Mouse (Mus musculus) liver, embryonic 12.5 days (tissue): ENCODE measurements around the gene Wdfy4. TPM values are rescaled to one million over a fixed set of nuclear protein-coding genes. Genes with fewer than 3 reads are reported as not detected.

ENCODE experiments used
- ATAC-seq: fragments of 200-750 bp; cut with Nextera tagmentation; 2 replicates; pipeline ENCODE4 v1.8.0; 2017; ENCODE audit warnings: moderate number of reproducible peaks, mild to moderate bottlenecking, moderate library complexity
- H3K27ac ChIP-seq: fragments of 300-500 bp; sonication (generic); 2 replicates; pipeline ENCODE4 v1.5.1; 2016; ENCODE audit warnings: mild to moderate bottlenecking
- H3K27me3 ChIP-seq: fragments of 300-500 bp; sonication (generic); replicated peaks from 2 replicates; pipeline ENCODE4 v1.6.1; 2016; ENCODE audit warnings: mild to moderate bottlenecking, moderate library complexity
- H3K36me3 ChIP-seq: fragments of 300-500 bp; sonication (generic); 2 replicates; pipeline ENCODE4 v1.6.1; 2016; ENCODE audit warnings: mild to moderate bottlenecking, moderate library complexity
- H3K4me1 ChIP-seq: fragments of 300-500 bp; sonication (generic); 2 replicates; pipeline ENCODE4 v1.6.1; 2016
- H3K4me2 ChIP-seq: fragments of 300-500 bp; sonication (generic); 2 replicates; pipeline ENCODE4 v1.6.1; 2016; ENCODE audit warnings: mild to moderate bottlenecking, moderate library complexity
- H3K4me3 ChIP-seq: fragments of 300-500 bp; sonication (generic); 2 replicates; pipeline ENCODE4 v1.5.1; 2016; ENCODE audit warnings: mild to moderate bottlenecking, moderate library complexity
- H3K9ac ChIP-seq: fragments of 300-500 bp; sonication (generic); 2 replicates; pipeline ENCODE4 v1.6.1; 2016; ENCODE audit warnings: mild to moderate bottlenecking, moderate library complexity
- H3K9me3 ChIP-seq: fragments of 300-500 bp; sonication (generic); replicated peaks from 2 replicates; pipeline ENCODE4 v1.6.1; 2016; ENCODE audit warnings: mild to moderate bottlenecking, moderate library complexity
- WGBS: fragments of 180-500 bp; shearing (Covaris S2); methylation state at CpG from one replicate; pipeline ENCODE4 v1.1.7; 2016; ENCODE audit not compliant: insufficient replicate concordance; 5-methylcytosine and 5-hydroxymethylcytosine counted together
- polyA plus RNA-seq: library from polyadenylated mRNA; unstranded; fragments of >200 nt; fragmentation: Nextera tagmentation; extraction: Ambion mirVana; gene quantifications from 2 replicates; pipeline ENCODE4 v1.2.1, GENCODE M21; 2016

Gene Wdfy4
- polyA plus RNA-seq, 1 experiment from 2014 or later, result 2.1 TPM

DNA sequence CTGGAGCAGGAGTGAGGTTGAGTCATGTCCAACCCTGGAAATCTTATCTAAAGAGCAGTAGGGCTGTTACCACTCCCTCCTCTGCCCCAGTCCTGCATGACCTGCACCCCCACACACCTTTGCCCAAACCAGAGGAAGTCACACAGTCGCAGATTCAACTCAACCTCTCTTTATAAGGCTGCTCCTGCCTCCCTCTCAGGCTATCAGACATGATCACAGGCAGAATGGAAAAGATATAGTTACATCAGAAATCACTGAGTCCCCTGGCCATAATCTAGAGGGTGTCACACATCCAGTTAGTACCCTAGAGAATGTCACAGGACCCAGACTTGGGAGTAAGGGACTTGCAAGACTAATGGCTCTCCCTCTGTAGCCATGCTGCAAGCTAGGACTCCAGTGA, 68.7 kb downstream of the Wdfy4 start:
- no peak overlapping the region for H3K27ac ChIP-seq
- no peak overlapping the region for H3K9ac ChIP-seq
- H3K4me2 ChIP-seq, result no peak overlapping the region
- H3K4me1 ChIP-seq, result no peaks in the 10 kb centered on the region
- no peaks in the 10 kb centered on the region for H3K36me3 ChIP-seq
- H3K9me3 ChIP-seq, result no peaks in the 10 kb centered on the region
- no peak overlapping the region for H3K4me3 ChIP-seq
- WGBS, result 42% methylated on average over 1 of the region's 1 CpGs
- H3K27me3 ChIP-seq, result no peaks in the 10 kb centered on the region
- no peak for ATAC-seq

DNA sequence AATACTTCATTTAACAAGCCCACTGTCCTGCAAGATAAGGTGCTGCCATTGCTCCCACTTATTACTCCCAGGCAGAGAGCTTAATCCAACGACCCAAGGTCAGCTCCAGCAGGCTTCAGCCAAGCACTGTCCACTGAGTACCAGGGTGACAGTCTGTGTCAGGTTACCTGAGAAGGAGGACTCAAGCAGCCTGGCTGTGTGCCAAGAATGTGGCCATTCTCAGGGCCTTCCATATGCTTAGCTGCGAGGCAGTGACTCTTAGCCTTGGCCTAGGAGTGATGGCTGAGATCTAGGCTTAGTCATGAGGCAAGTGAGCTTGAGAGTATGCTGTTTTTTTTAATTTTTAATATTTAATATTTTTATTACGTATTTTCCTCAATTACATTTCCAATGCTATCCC, 80.5 kb downstream of the Wdfy4 start:
- no peaks in the 10 kb centered on the region for H3K9me3 ChIP-seq
- H3K4me3 ChIP-seq, result no peak overlapping the region
- H3K27ac ChIP-seq, result no peak overlapping the region
- H3K9ac ChIP-seq, result no peak overlapping the region
- no peak overlapping the region for H3K4me2 ChIP-seq
- H3K36me3 ChIP-seq, result no peaks in the 10 kb centered on the region
- H3K27me3 ChIP-seq, result no peaks in the 10 kb centered on the region
- 73% methylated on average over 3 of the region's 3 CpGs for WGBS
- ATAC-seq, result no peak
- peaks cover 4% of the 10 kb centered on the region; the same call in 1 of the 2 replicates for H3K4me1 ChIP-seq

DNA sequence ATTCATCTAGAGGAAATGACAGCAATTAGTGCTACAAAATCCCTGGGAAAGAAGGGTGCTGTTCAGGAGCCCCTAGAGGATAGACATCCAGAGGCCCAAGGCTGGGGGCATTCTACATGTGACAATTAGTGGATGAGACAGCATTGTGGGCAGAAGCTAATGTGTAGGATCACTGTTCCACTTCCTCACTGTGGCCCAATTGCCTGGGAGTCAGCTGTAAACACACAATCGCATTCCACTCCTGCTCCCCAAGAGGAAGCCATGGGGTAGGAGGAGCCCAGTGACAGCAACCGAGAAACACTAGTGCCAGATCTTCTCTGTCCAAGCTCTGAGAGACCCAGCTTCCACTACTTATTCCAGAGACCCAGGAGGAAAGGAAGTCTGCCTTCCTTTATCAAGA, 83.7 kb downstream of the Wdfy4 start:
- Histone ChIP-seq H3K36me3 (no peaks in the 10 kb centered on the region), H3K4me1 (peaks cover 4% of the 10 kb centered on the region; the same call in 1 of the 2 replicates), H3K4me3 (no peak overlapping the region), H3K9ac (no peak overlapping the region), H3K27me3 (no peaks in the 10 kb centered on the region), H3K27ac (no peak overlapping the region), H3K9me3 (no peaks in the 10 kb centered on the region), H3K4me2 (no peak overlapping the region)
- WGBS, result 30% methylated on average over 2 of the region's 2 CpGs
- no peak for ATAC-seq

DNA sequence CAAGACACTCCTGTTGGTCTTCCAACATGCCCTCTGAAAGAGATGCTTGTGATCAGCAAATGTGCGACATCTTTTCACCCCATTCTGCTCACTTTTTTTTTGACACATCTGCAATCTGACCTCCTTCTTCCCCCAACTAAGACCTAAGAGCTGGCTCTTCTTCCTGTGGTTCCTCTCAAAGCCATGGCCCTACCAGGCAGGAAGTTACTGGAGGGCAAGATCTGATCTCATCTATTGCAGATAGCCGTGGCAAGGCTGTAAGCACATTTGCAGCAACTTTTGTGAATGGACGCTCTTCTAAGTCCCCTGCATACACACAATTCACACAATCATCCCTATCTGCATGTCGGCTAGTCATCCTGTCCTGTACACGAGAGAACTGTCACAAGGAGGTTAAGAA, 85.4 kb downstream of the Wdfy4 start:
- H3K4me3 ChIP-seq, result no peak overlapping the region
- H3K4me1 ChIP-seq, result peaks cover 4% of the 10 kb centered on the region; the same call in 1 of the 2 replicates
- H3K4me2 ChIP-seq, result no peak overlapping the region
- H3K9me3 ChIP-seq, result no peaks in the 10 kb centered on the region
- WGBS, result 33% methylated on average over 5 of the region's 5 CpGs
- H3K27ac ChIP-seq, result no peak overlapping the region
- H3K9ac ChIP-seq, result no peak overlapping the region
- ATAC-seq, result no peak
- H3K27me3 ChIP-seq, result no peaks in the 10 kb centered on the region
- H3K36me3 ChIP-seq, result no peaks in the 10 kb centered on the region

DNA sequence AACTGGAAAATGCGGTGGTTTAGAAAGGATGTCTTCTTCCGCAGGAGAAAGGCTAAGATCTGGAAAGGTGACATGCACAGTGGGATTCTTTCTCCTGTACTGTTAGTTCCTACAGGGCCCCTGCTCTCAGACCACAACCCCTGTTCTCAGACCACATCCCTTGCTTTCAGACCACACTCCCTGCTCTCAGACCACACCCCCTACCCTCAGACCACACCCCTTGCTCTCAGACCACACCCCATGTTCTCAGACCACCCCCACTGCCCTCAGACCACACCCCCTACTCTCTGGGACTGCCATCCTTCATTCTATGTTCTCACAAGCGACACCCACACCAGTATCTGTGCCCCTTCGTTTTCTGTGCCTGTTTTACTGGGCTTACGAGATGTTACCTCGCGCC, 86.2 kb downstream of the Wdfy4 start:
- Histone ChIP-seq H3K4me2 (no peak overlapping the region), H3K27ac (no peak overlapping the region), H3K36me3 (no peaks in the 10 kb centered on the region), H3K4me1 (peaks cover 4% of the 10 kb centered on the region; the same call in 1 of the 2 replicates), H3K27me3 (no peaks in the 10 kb centered on the region), H3K9ac (no peak overlapping the region), H3K9me3 (no peaks in the 10 kb centered on the region), H3K4me3 (no peak overlapping the region)
- 38% methylated on average over 7 of the region's 7 CpGs for WGBS
- peak; percentile 49 for ATAC-seq

DNA sequence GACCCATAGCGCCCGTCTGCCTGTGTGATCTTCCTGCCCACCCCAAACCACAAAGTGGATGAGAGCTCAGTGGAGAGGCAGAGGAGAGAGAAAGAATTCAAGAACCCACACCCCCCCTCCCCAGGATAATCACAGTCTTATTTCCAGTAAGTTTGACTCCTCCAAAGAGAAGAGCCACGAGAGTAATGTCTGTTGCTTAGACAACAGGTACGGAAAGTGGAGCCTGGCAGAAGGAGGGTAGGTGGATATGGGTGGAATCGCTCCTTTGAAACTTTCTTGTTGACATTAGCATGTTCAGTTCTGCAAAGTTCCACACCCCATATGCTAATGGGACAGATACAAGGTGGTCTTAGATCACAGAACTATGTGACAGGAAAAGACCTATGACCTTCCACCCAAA, 88.8 kb downstream of the Wdfy4 start:
- Histone ChIP-seq H3K4me2 (no peak overlapping the region), H3K4me3 (no peak overlapping the region), H3K9ac (no peak overlapping the region), H3K27ac (no peak overlapping the region), H3K36me3 (no peaks in the 10 kb centered on the region), H3K27me3 (no peaks in the 10 kb centered on the region), H3K4me1 (peaks cover 4% of the 10 kb centered on the region; the same call in 1 of the 2 replicates), H3K9me3 (no peaks in the 10 kb centered on the region)
- ATAC-seq, result no peak
- WGBS, result 65% methylated on average over 5 of the region's 5 CpGs

DNA sequence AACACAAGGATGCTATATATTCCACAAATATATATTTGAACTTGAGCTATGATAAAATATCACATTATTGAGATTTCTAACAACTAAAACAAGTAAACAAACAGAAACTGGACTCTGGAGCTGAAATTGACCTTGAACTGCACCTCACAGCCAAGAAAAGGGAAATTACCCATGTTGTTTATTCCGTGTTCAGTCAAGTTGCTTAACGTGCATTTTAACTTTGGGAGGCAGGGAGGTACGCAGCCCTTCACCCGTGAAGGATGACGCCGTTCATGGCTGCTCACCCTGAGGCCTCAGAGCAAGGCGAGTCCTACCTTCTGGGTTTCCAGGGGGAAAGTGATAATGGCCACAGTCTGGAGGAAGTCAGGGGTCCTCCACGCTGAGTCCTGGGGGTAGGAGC, 102.0 kb downstream of the Wdfy4 start:
- no peak overlapping the region for H3K4me3 ChIP-seq
- 73% methylated on average over 8 of the region's 8 CpGs for WGBS
- no peak overlapping the region for H3K9ac ChIP-seq
- H3K4me2 ChIP-seq, result no peak overlapping the region
- H3K9me3 ChIP-seq, result no peaks in the 10 kb centered on the region
- H3K4me1 ChIP-seq, result no peaks in the 10 kb centered on the region
- H3K27ac ChIP-seq, result no peak overlapping the region
- H3K36me3 ChIP-seq, result no peaks in the 10 kb centered on the region
- H3K27me3 ChIP-seq, result no peaks in the 10 kb centered on the region
- ATAC-seq, result no peak

DNA sequence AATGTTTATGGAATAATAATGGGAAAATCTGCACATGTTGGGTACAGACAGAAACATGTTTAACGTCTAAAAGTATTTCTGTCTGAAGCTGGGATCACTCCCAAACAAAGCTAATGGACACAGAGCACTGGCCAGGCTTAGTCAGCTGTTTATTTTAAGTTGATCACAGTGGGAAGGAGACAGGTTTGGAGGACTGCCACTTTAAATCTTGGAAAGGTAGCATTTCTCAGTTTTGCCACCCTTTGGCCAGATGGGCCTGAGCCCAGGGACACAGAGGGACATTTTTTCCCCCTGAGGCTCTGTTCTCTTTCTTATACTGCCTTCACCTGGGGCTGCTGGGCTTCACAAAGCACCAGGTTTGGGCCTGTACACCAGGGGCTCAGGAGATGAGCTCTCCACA, 103.0 kb downstream of the Wdfy4 start:
- H3K36me3 ChIP-seq, result no peaks in the 10 kb centered on the region
- H3K4me1 ChIP-seq, result no peaks in the 10 kb centered on the region
- H3K27ac ChIP-seq, result no peak overlapping the region
- no peak overlapping the region for H3K4me3 ChIP-seq
- H3K9ac ChIP-seq, result no peak overlapping the region
- H3K9me3 ChIP-seq, result no peaks in the 10 kb centered on the region
- WGBS, result 60% methylated on average over 1 of the region's 1 CpGs
- no peak overlapping the region for H3K4me2 ChIP-seq
- ATAC-seq, result no peak
- H3K27me3 ChIP-seq, result no peaks in the 10 kb centered on the region

DNA sequence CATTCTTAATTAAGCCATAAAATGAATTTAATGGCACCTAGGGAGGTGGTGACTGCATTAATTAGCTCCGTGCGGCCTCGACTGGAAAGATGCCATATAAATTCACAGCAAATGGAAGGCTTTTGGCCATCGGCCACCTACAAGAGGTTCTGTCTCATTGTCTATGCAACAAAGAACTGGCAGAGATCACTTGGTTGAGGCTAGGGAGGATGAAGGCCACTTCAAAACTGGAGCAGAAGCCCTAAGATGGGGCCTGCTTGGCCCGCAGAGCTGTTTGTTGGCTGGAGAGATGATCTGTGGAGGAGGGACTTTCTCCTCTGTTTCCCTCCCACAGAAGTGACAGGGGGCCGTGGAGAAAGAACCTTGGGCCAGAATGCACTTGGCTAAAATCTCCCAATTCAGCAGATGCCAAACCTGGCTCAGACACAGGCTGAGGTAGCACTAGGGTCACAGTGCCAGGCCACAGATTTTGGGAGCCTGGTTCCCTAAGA, 103.9 kb downstream of the Wdfy4 start:
- Histone ChIP-seq H3K27me3 (no peaks in the 10 kb centered on the region), H3K4me1 (no peaks in the 10 kb centered on the region), H3K9ac (no peak overlapping the region), H3K36me3 (no peaks in the 10 kb centered on the region), H3K27ac (no peak overlapping the region), H3K4me3 (no peak overlapping the region), H3K4me2 (no peak overlapping the region), H3K9me3 (no peaks in the 10 kb centered on the region)
- WGBS, result 80% methylated on average over 6 of the region's 6 CpGs
- no peak for ATAC-seq

DNA sequence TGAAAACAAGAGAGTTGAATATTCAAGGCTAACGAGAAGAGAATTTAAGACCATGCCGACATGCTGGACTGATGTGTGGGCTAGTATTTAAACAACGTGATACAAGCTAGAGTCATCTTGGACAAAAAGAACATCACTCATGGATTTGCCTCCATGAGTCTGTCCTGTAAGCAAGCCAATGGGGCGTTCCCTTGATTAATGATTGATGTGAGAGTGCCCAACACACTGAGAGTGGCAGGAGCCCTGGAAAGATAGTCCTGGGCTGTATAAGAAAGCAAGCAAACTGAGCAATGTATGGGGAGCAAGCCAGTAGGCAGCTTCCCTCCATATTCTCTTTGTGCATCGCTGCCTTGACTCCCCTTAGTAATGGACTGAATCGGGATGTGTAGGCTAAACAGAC, 106.7 kb downstream of the Wdfy4 start:
- H3K9me3 ChIP-seq, result no peaks in the 10 kb centered on the region
- no peak overlapping the region for H3K27ac ChIP-seq
- no peaks in the 10 kb centered on the region for H3K36me3 ChIP-seq
- no peak for ATAC-seq
- H3K27me3 ChIP-seq, result no peaks in the 10 kb centered on the region
- WGBS, result 80% methylated on average over 6 of the region's 6 CpGs
- H3K4me3 ChIP-seq, result no peak overlapping the region
- H3K9ac ChIP-seq, result no peak overlapping the region
- no peaks in the 10 kb centered on the region for H3K4me1 ChIP-seq
- H3K4me2 ChIP-seq, result no peak overlapping the region

DNA sequence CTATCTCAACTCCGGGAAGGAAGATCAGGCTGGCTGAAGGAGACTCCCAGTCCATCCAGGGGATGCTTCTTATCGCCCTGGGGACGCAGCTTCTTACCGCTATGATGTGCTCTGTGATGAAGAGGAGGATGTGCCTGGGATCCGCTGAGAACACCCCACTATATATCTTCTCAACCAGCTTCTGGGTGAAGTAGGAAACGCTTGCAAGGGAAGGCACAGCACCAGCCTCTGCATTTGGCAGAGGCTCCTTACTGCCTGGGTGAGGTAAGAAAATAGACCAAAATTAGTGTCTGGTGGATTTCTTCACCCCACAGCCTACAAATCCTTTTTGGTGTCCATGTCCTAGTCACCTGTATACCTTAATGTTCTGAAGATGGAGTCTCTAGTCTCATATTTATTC, 107.2 kb downstream of the Wdfy4 start:
- 75% methylated on average over 6 of the region's 6 CpGs for WGBS
- no peak overlapping the region for H3K4me2 ChIP-seq
- H3K36me3 ChIP-seq, result no peaks in the 10 kb centered on the region
- H3K27me3 ChIP-seq, result no peaks in the 10 kb centered on the region
- H3K4me3 ChIP-seq, result no peak overlapping the region
- no peak for ATAC-seq
- H3K27ac ChIP-seq, result no peak overlapping the region
- H3K9ac ChIP-seq, result no peak overlapping the region
- no peaks in the 10 kb centered on the region for H3K4me1 ChIP-seq
- no peaks in the 10 kb centered on the region for H3K9me3 ChIP-seq

DNA sequence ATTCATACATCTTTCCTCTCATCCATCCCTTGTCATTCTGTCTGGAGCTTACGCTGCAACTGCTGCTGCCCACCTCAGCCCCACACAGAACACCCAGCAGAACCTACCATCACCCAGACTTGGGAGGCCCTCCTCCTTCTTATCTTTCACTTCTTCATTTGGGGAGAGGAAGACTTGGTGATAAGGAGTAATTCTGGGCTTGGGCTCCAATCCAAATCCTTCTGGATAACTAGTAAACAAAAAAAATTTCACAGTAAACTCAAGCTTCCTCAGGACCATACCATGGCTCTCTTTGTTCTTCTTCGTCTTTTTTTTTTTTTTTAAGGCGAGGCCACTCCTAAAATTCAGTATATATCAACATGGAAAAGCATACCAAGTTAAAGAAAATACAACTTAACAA, 112.0 kb downstream of the Wdfy4 start:
- no peak overlapping the region for H3K9ac ChIP-seq
- H3K4me3 ChIP-seq, result no peak overlapping the region
- ATAC-seq, result no peak
- H3K36me3 ChIP-seq, result no peaks in the 10 kb centered on the region
- no peaks in the 10 kb centered on the region for H3K27me3 ChIP-seq
- H3K4me1 ChIP-seq, result no peaks in the 10 kb centered on the region
- 71% methylated on average over 3 of the region's 3 CpGs for whole genome bisulfite sequencing
- no peak overlapping the region for H3K27ac ChIP-seq
- no peak overlapping the region for H3K4me2 ChIP-seq
- H3K9me3 ChIP-seq, result no peaks in the 10 kb centered on the region

DNA sequence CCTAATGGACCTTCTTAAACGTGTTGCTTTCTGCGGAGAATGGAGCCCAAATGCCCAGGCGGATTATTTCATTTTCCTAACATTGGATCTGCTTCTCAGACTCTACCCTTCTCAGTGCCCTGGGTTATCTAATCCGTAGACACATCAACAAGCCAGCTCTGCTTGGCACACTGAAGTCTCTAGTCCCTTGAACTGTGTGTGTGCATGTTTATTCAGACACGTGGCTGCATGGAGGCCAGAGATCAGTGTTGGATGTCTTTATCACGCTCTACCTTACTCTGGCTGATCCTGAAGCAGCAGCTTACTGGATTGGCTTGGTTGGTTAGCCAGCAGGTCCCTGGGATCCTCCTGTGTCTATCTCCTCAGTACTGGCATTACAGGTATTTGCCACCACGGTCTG, 113.0 kb downstream of the Wdfy4 start:
- H3K27me3 ChIP-seq, result no peaks in the 10 kb centered on the region
- no peak for ATAC-seq
- no peak overlapping the region for H3K27ac ChIP-seq
- H3K4me3 ChIP-seq, result no peak overlapping the region
- no peaks in the 10 kb centered on the region for H3K4me1 ChIP-seq
- no peak overlapping the region for H3K9ac ChIP-seq
- no peaks in the 10 kb centered on the region for H3K36me3 ChIP-seq
- no peaks in the 10 kb centered on the region for H3K9me3 ChIP-seq
- no peak overlapping the region for H3K4me2 ChIP-seq
- 70% methylated on average over 7 of the region's 7 CpGs for WGBS
